ENCODE assay signal across 18 mouse cellular contexts in genomic region chr13:70475366-70475765, GRCm38 (mm10).
A peak's percentile ranks its signal among the peaks of the same experiment; 100 is the strongest.
DNase-seq lines count a peak whose midpoint lies in the region; ATAC-seq and TF ChIP-seq lines count a peak whose summit lies in the region.
"Had no signal": no experiment of that assay in that cellular context is flagged by ENCODE, and none has a peak within 500 bp of the region (broad histone marks: within the 10 kb centered on the region; RNA-seq: fewer than 3 reads in every experiment).

No protein-coding gene starts in this region.

- no peak overlapping the region for H3K4me2 ChIP-seq in lung, embryonic 14.5 days
- H3K4me2 ChIP-seq in forebrain, embryonic 15.5 days (replicated peaks) = no peak overlapping the region
- no peak overlapping the region for H3K4me2 ChIP-seq in liver, embryonic 11.5 days
- H3K4me2 ChIP-seq: forebrain, embryonic 13.5 days; limb, embryonic 12.5 days; liver, embryonic 15.5 days; midbrain, embryonic 12.5 days had no signal

- no peaks in the 10 kb centered on the region for H3K36me3 ChIP-seq in lung, embryonic 14.5 days (ENCODE audit: insufficient read depth)
- no peaks in the 10 kb centered on the region for H3K36me3 ChIP-seq in forebrain, embryonic 15.5 days
- H3K36me3 ChIP-seq in liver, embryonic 11.5 days (ENCODE audit: control insufficient read depth, insufficient read depth, low read length) = no peaks in the 10 kb centered on the region
- H3K36me3 ChIP-seq: G1E; limb, embryonic 12.5 days; liver, embryonic 15.5 days; midbrain, embryonic 12.5 days had no signal

- DNase-seq in lung, embryonic 14.5 days = peak; percentile 21
- DNase-seq in lung, postnatal 36 days = no peak
- peak; percentile 48 for DNase-seq in cerebellum, adult 11 months
- peak; percentile 64 for DNase-seq in cerebellum, adult 9-11 months
- peak; percentile 30 for DNase-seq in layer of hippocampus, adult 9-10 months (ENCODE audit: low spot score)
- DNase-seq in yolk sac, embryonic 10.5 days (ENCODE audit: low spot score) = no peak
- no peak for DNase-seq in liver, embryonic 11.5 days (ENCODE audit: low spot score)
- DNase-seq: adrenal gland, adult 8-10 months; heart, postnatal 14 days; kidney, adult 8-10 months; kidney, postnatal 4 days had no signal

- no peak for ATAC-seq in lung, embryonic 14.5 days (ENCODE audit: insufficient read depth)
- no peak for ATAC-seq in forebrain, embryonic 15.5 days (replicated peaks)
- no peak for ATAC-seq in liver, embryonic 11.5 days (replicated peaks; ENCODE audit: low FRiP score)
- ATAC-seq: forebrain, embryonic 13.5 days had no signal

- H3K27me3 ChIP-seq in lung, embryonic 14.5 days (ENCODE audit: insufficient read depth, low read length) = no peaks in the 10 kb centered on the region
- H3K27me3 ChIP-seq in forebrain, embryonic 15.5 days = no peaks in the 10 kb centered on the region
- H3K27me3 ChIP-seq in liver, embryonic 11.5 days (replicated peaks; ENCODE audit: control insufficient read depth, insufficient read depth, low read length) = no peaks in the 10 kb centered on the region
- H3K27me3 ChIP-seq: forebrain, embryonic 13.5 days; limb, embryonic 12.5 days; liver, embryonic 15.5 days; midbrain, embryonic 12.5 days had no signal

- no peaks in the 10 kb centered on the region for H3K4me1 ChIP-seq in lung, embryonic 14.5 days (ENCODE audit: insufficient read depth)
- H3K4me1 ChIP-seq in forebrain, embryonic 15.5 days = no peaks in the 10 kb centered on the region
- no peaks in the 10 kb centered on the region for H3K4me1 ChIP-seq in liver, embryonic 11.5 days (replicated peaks; ENCODE audit: control insufficient read depth, insufficient read depth, low read length)
- H3K4me1 ChIP-seq: forebrain, embryonic 13.5 days; limb, embryonic 12.5 days; liver, embryonic 15.5 days; midbrain, embryonic 12.5 days had no signal

- no peak overlapping the region for H3K27ac ChIP-seq in lung, embryonic 14.5 days (ENCODE audit: low read depth)
- H3K27ac ChIP-seq in forebrain, embryonic 15.5 days (replicated peaks) = no peak overlapping the region
- H3K27ac ChIP-seq in liver, embryonic 11.5 days (ENCODE audit: low read depth, low read length) = no peak overlapping the region
- H3K27ac ChIP-seq: forebrain, embryonic 13.5 days; limb, embryonic 12.5 days; liver, embryonic 15.5 days; macrophage; midbrain, embryonic 12.5 days had no signal

- no peaks in the 10 kb centered on the region for H3K9me3 ChIP-seq in lung, embryonic 14.5 days (ENCODE audit: low read depth, low read length)
- H3K9me3 ChIP-seq in forebrain, embryonic 15.5 days = no peaks in the 10 kb centered on the region
- no peaks in the 10 kb centered on the region for H3K9me3 ChIP-seq in liver, embryonic 11.5 days (ENCODE audit: control insufficient read depth, low read length)
- H3K9me3 ChIP-seq: forebrain, embryonic 13.5 days; limb, embryonic 12.5 days; liver, embryonic 15.5 days; midbrain, embryonic 12.5 days had no signal

- no peak overlapping the region for H3K9ac ChIP-seq in lung, embryonic 14.5 days
- H3K9ac ChIP-seq in forebrain, embryonic 15.5 days (replicated peaks) = no peak overlapping the region
- no peak overlapping the region for H3K9ac ChIP-seq in liver, embryonic 11.5 days (ENCODE audit: low read depth, low read length)
- H3K9ac ChIP-seq: forebrain, embryonic 13.5 days; limb, embryonic 12.5 days; liver, embryonic 15.5 days; midbrain, embryonic 12.5 days had no signal

- no peak overlapping the region for H3K4me3 ChIP-seq in lung, embryonic 14.5 days (ENCODE audit: low read depth, low read length)
- H3K4me3 ChIP-seq in forebrain, embryonic 15.5 days = no peak overlapping the region
- no peak overlapping the region for H3K4me3 ChIP-seq in liver, embryonic 11.5 days (ENCODE audit: low read depth, low read length)
- H3K4me3 ChIP-seq: forebrain, embryonic 13.5 days; limb, embryonic 12.5 days; liver, embryonic 15.5 days; midbrain, embryonic 12.5 days had no signal

- TF ChIP-seq CTCF in lung, embryonic 14.5 days (IDR thresholded peaks at IDR 0.05; ENCODE audit: low read depth) = no peak

- WGBS in lung, embryonic 14.5 days = 44% methylated on average over 2 of the region's 2 CpGs
- WGBS in forebrain, embryonic 15.5 days = 60% methylated on average over 2 of the region's 2 CpGs
- 75% methylated on average over 2 of the region's 2 CpGs for WGBS in liver, embryonic 11.5 days

Comparison
In these comparisons a context has a peak if more than half of its experiments do, and no peak if none do; other contexts are left out.
1. DNase-seq: peak in lung, embryonic 14.5 days (single experiment), cerebellum, adult 11 months (single experiment), cerebellum, adult 9-11 months (single experiment) and layer of hippocampus, adult 9-10 months (single experiment); none in lung, postnatal 36 days (single experiment), yolk sac, embryonic 10.5 days (single experiment) and liver, embryonic 11.5 days (single experiment).